Mouse (Mus musculus): Measurements from ENCODE around the gene Iqschfp.
"Not testable (repeated sequence)": the region's sequence is repeated elsewhere in the genome, so short reads cannot be mapped to it uniquely, and the experiment has no call there.

Iqschfp gene

GRCm38 (mm10) chr3:68071395-68072386 lies 179.7 kb downstream of the Iqschfp start:
- no peak for DNase-seq (ENCODE audit: low read depth, low spot score)

GRCm38 (mm10) chr3:68077406-68077805 lies 185.4 kb downstream of the Iqschfp start:
- no peak for DNase-seq (ENCODE audit: low read depth, low spot score)

- DNase-seq (ENCODE audit: low read depth, low spot score): no peak
Measured at GRCm38 (mm10) chr3:68085024-68085423, 193.0 kb downstream of the Iqschfp start.

- DNase-seq (ENCODE audit: low read depth, low spot score): no peak
Measured at GRCm38 (mm10) chr3:68092108-68092507, 200.1 kb downstream of the Iqschfp start.

GRCm38 (mm10) chr3:68096724-68097431 lies 204.8 kb downstream of the Iqschfp start:
- no peak for DNase-seq (ENCODE audit: low read depth, low spot score)

GRCm38 (mm10) chr3:68099561-68099960 lies 207.5 kb downstream of the Iqschfp start:
- not testable (repeated sequence) for DNase-seq (ENCODE audit: low read depth, low spot score)

- no peak for DNase-seq (ENCODE audit: low read depth, low spot score)
Measured at GRCm38 (mm10) chr3:68101343-68101742, 209.3 kb downstream of the Iqschfp start.

- no peak for DNase-seq (ENCODE audit: low read depth, low spot score)
Measured at GRCm38 (mm10) chr3:68105081-68105685, 213.2 kb downstream of the Iqschfp start.

GRCm38 (mm10) chr3:68121338-68121737 lies 229.3 kb downstream of the Iqschfp start:
- DNase-seq (ENCODE audit: low read depth, low spot score): no peak

- DNase-seq (ENCODE audit: low read depth, low spot score): no peak
Measured at GRCm38 (mm10) chr3:68126284-68126856, 234.3 kb downstream of the Iqschfp start.

GRCm38 (mm10) chr3:68130386-68130785 lies 238.4 kb downstream of the Iqschfp start:
- DNase-seq (ENCODE audit: low read depth, low spot score): no peak

- no peak for DNase-seq (ENCODE audit: low read depth, low spot score)
Measured at GRCm38 (mm10) chr3:68138833-68139627, 247.0 kb downstream of the Iqschfp start.

- DNase-seq (ENCODE audit: low read depth, low spot score): no peak
Measured at GRCm38 (mm10) chr3:68150688-68151087, 258.7 kb downstream of the Iqschfp start.

- DNase-seq (ENCODE audit: low read depth, low spot score): no peak
Measured at GRCm38 (mm10) chr3:68160175-68160574, 268.1 kb downstream of the Iqschfp start.

- no peak for DNase-seq (ENCODE audit: low read depth, low spot score)
Measured at GRCm38 (mm10) chr3:68160760-68161159, 268.7 kb downstream of the Iqschfp start.

- no peak for DNase-seq (ENCODE audit: low read depth, low spot score)
Measured at GRCm38 (mm10) chr3:68178248-68178647, 286.2 kb downstream of the Iqschfp start.

GRCm38 (mm10) chr3:68187471-68187870 lies 295.4 kb downstream of the Iqschfp start:
- DNase-seq (ENCODE audit: low read depth, low spot score): no peak

- no peak for DNase-seq (ENCODE audit: low read depth, low spot score)
Measured at GRCm38 (mm10) chr3:68189100-68189499, 297.1 kb downstream of the Iqschfp start.

- DNase-seq (ENCODE audit: low read depth, low spot score): no peak
Measured at GRCm38 (mm10) chr3:68196933-68197332, 304.9 kb downstream of the Iqschfp start.

GRCm38 (mm10) chr3:68201214-68201613 lies 309.2 kb downstream of the Iqschfp start:
- DNase-seq (ENCODE audit: low read depth, low spot score): no peak

Measured in retina, adult 2 months (tissue).